Comparison of ENCODE assay signal across 8 mouse cellular contexts in genomic region chr12:16896073-16896789, GRCm38 (mm10). TPM values are rescaled to one million over a fixed set of nuclear protein-coding genes. Genes with fewer than 3 reads are reported as not detected.
DNase-seq lines count a peak whose midpoint lies in the region; ATAC-seq and TF ChIP-seq lines count a peak whose summit lies in the region.

No protein-coding gene starts in this region.

- intact Hi-C loops in heart, adult 2 months (cut with DNase I): no loop called here

- peak overlapping the region; percentile 85 for H3K4me2 ChIP-seq in kidney, embryonic 15.5 days
- peak overlapping the region; percentile 75 for H3K4me2 ChIP-seq in limb, embryonic 12.5 days

- 0 out of 2 replicates have a peak, but pooled peaks have one; percentile 11 for TF ChIP-seq POLR2A in heart, adult 2 months (IDR thresholded peaks at IDR 0.05; ENCODE audit: insufficient read depth, low read depth, low read length)

- no peaks in the 10 kb centered on the region for H3K36me3 ChIP-seq in kidney, embryonic 15.5 days
- peaks cover 14% of the 10 kb centered on the region for H3K36me3 ChIP-seq in heart, adult 2 months (ENCODE audit: control insufficient read depth, insufficient read depth, low read length)
- no peaks in the 10 kb centered on the region for H3K36me3 ChIP-seq in limb, embryonic 12.5 days
- H3K36me3 ChIP-seq in splenic B cell, adult 2 months (ENCODE audit: control insufficient read depth, insufficient read depth, low read length, poor library complexity, severe bottlenecking): no peaks in the 10 kb centered on the region

- peaks cover 36% of the 10 kb centered on the region for H3K4me1 ChIP-seq in kidney, embryonic 15.5 days
- H3K4me1 ChIP-seq in heart, adult 2 months (ENCODE audit: control insufficient read depth, insufficient read depth, low read length): peaks cover 10% of the 10 kb centered on the region
- H3K4me1 ChIP-seq in limb, embryonic 12.5 days (replicated peaks): peaks cover 28% of the 10 kb centered on the region

- WGBS in kidney, embryonic 15.5 days: 13% methylated on average over 8 of the region's 8 CpGs
- under 1% methylated on average over 8 of the region's 8 CpGs for WGBS in heart, adult 2 months
- WGBS in limb, embryonic 12.5 days: 27% methylated on average over 8 of the region's 8 CpGs

- H3K79me2 ChIP-seq in heart, adult 2 months (replicated peaks; ENCODE audit: control insufficient read depth, insufficient read depth, low read length): no peaks in the 10 kb centered on the region

- no peaks in the 10 kb centered on the region for H3K9me3 ChIP-seq in kidney, embryonic 15.5 days (replicated peaks)
- no peaks in the 10 kb centered on the region for H3K9me3 ChIP-seq in limb, embryonic 12.5 days

- no peak for DNase-seq in kidney, postnatal 36 days
- peak; percentile 33 for DNase-seq in adrenal gland, adult 8-10 months
- DNase-seq in heart, adult 2 months: peak in 1 of 2 experiments; percentile 39
- DNase-seq in splenic B cell, adult 2 months (ENCODE audit: low read depth, low spot score): peak; percentile 8
- DNase-seq in gastrocnemius, postnatal 10 days: no peak
- DNase-seq in spleen, postnatal 36 days (ENCODE audit: low spot score in 2 of 2): no peak

- no peaks in the 10 kb centered on the region for H3K27me3 ChIP-seq in kidney, embryonic 15.5 days
- no peaks in the 10 kb centered on the region for H3K27me3 ChIP-seq in heart, adult 2 months (ENCODE audit: control insufficient read depth, insufficient read depth, low read length)
- H3K27me3 ChIP-seq in limb, embryonic 12.5 days: no peaks in the 10 kb centered on the region
- no peaks in the 10 kb centered on the region; the same call in 1 of the 2 replicates for H3K27me3 ChIP-seq in splenic B cell, adult 2 months (ENCODE audit: control insufficient read depth, insufficient read depth, low read length, poor library complexity, severe bottlenecking)

- no peak for TF ChIP-seq CTCF in heart, adult 2 months (IDR thresholded peaks at IDR 0.05)

- H3K4me3 ChIP-seq in kidney, embryonic 15.5 days (replicated peaks): peak overlapping the region; percentile 74
- H3K4me3 ChIP-seq in heart, adult 2 months: peak overlapping the region; percentile 92
- peak overlapping the region; percentile 91 for H3K4me3 ChIP-seq in limb, embryonic 12.5 days (replicated peaks)

- TF ChIP-seq EP300 in heart, adult 2 months (IDR thresholded peaks at IDR 0.05; ENCODE audit: insufficient read depth, low read depth, low read length): no peak

- H3K27ac ChIP-seq in kidney, embryonic 15.5 days: peak overlapping the region; percentile 98; the same call in 1 of the 2 replicates
- peak overlapping the region; percentile 95 for H3K27ac ChIP-seq in heart, adult 2 months
- no peak overlapping the region for H3K27ac ChIP-seq in limb, embryonic 12.5 days

- H3K9ac ChIP-seq in kidney, embryonic 15.5 days: peak overlapping the region; percentile 79
- H3K9ac ChIP-seq in heart, adult 2 months (ENCODE audit: low read depth, low read length): peak overlapping the region; percentile 72
- peak overlapping the region; percentile 90 for H3K9ac ChIP-seq in limb, embryonic 12.5 days (replicated peaks)

- no peak for ATAC-seq in kidney, embryonic 15.5 days (replicated peaks; ENCODE audit: low FRiP score)
- ATAC-seq in limb, embryonic 12.5 days (ENCODE audit: insufficient number of reproducible peaks, insufficient read depth, low FRiP score, low TSS enrichment, low read depth): no peak

RNA-seq across cellular contexts. Expression of gene Rock2, which starts 1.5 kb away (rescaled TPM):
- polyA plus RNA-seq in kidney, embryonic 15.5 days (2015; fragmentation: Nextera tagmentation; extraction: Ambion mirVana): 15.8 and 16.6 TPM in 2 replicates
- 100 to 1,000 TPM in 2 of 4 experiments, 10 to 100 TPM in 2; 75.8 to 109 (median 89.6) TPM for total RNA-seq in adrenal gland, adult 8-10 months (2022)
- 10 to 100 TPM; 78.0 to 80.2 TPM for total RNA-seq in heart, adult 2 months (2021)
- polyA plus RNA-seq in heart, adult 2 months (2012; rRNA removed): 11.2 and 27.6 TPM in 2 replicates
- 16.5 and 18.4 TPM in 2 replicates for polyA plus RNA-seq in limb, embryonic 12.5 days (2016; fragmentation: Nextera tagmentation; extraction: Ambion mirVana)
- total RNA-seq in gastrocnemius, postnatal 10 days (2021): 100 to 1,000 TPM; 102 to 115 TPM

Comparison
In these comparisons a context has a peak if more than half of its experiments do, and no peak if none do; other contexts are left out.
1. DNase-seq: peak in adrenal gland, adult 8-10 months (single experiment) and splenic B cell, adult 2 months (single experiment); none in kidney, postnatal 36 days (0 of 2), gastrocnemius, postnatal 10 days (single experiment) and spleen, postnatal 36 days (0 of 2).
2. Peak in every context shown above with its lines, with median percentiles within 50 percentile points of each other: H3K4me3 ChIP-seq and H3K9ac ChIP-seq.